In genomic region chrX:99198532-99198931, GRCm38 (mm10) we compare ENCODE assay signal across 8 mouse cellular contexts.
DNase-seq lines count a peak whose midpoint lies in the region; ATAC-seq and TF ChIP-seq lines count a peak whose summit lies in the region.

No protein-coding gene starts in this region.

- 24% methylated on average over 6 of the region's 9 CpGs for WGBS in kidney, adult 2 months
- WGBS in hindbrain, embryonic 11.5 days = 27% methylated on average over 5 of the region's 9 CpGs
- WGBS in midbrain, embryonic 11.5 days = 19% methylated on average over 9 of the region's 9 CpGs

- peak overlapping the region; percentile 24 for H3K4me2 ChIP-seq in hindbrain, embryonic 11.5 days (replicated peaks; ENCODE audit: low read depth, low read length)
- peak overlapping the region; percentile 38 for H3K4me2 ChIP-seq in midbrain, embryonic 11.5 days

- no peak for TF ChIP-seq CTCF in kidney, adult 2 months (conservative IDR thresholded peaks at IDR 0.05; ENCODE audit: insufficient read depth, insufficient read length, low read depth, low read length)

- H3K27me3 ChIP-seq in kidney, adult 2 months (replicated peaks; ENCODE audit: control insufficient read depth, insufficient read depth, low read length) = no peaks in the 10 kb centered on the region
- peaks cover 2% of the 10 kb centered on the region; the same call in 1 of the 2 replicates for H3K27me3 ChIP-seq in hindbrain, embryonic 11.5 days (ENCODE audit: control insufficient read depth, insufficient read depth, low read length)
- peaks cover 16% of the 10 kb centered on the region for H3K27me3 ChIP-seq in midbrain, embryonic 11.5 days (ENCODE audit: control insufficient read depth, insufficient read depth, low read length)

- H3K27ac ChIP-seq in kidney, adult 2 months (ENCODE audit: insufficient read depth, low read depth, low read length) = peak overlapping the region; percentile 18; the same call in 1 of the 2 replicates
- H3K27ac ChIP-seq in brown adipose tissue, adult 24 weeks (replicated peaks; ENCODE audit: low read depth, low read length) = peak overlapping the region; percentile 84
- peak overlapping the region; percentile 84 for H3K27ac ChIP-seq in hindbrain, embryonic 11.5 days (ENCODE audit: low read depth, low read length)
- H3K27ac ChIP-seq in midbrain, embryonic 11.5 days (ENCODE audit: low read depth, low read length) = peak overlapping the region; percentile 48; the same call in 1 of the 2 replicates

- DNase-seq in kidney, adult 2 months = no peak
- no peak for DNase-seq in kidney, adult 8-10 months
- peak; percentile 14 for DNase-seq in hindbrain, embryonic 11.5 days (ENCODE audit: low spot score)
- no peak for DNase-seq in midbrain, embryonic 11.5 days (ENCODE audit: low spot score, missing footprints)
- no peak for DNase-seq in adrenal gland, postnatal 25 days
- DNase-seq in spleen, adult 18-20 months = no peak
- DNase-seq in adrenal gland, postnatal 10 days = no peak

- H3K9me3 ChIP-seq in hindbrain, embryonic 11.5 days (ENCODE audit: control insufficient read depth, low read length) = no peaks in the 10 kb centered on the region
- no peaks in the 10 kb centered on the region for H3K9me3 ChIP-seq in midbrain, embryonic 11.5 days (ENCODE audit: control insufficient read depth, low read length)

- peak overlapping the region; percentile 40; the same call in 1 of the 2 replicates for H3K9ac ChIP-seq in hindbrain, embryonic 11.5 days (ENCODE audit: low read depth, low read length)
- peak overlapping the region; percentile 54 for H3K9ac ChIP-seq in midbrain, embryonic 11.5 days (ENCODE audit: low read length)

- peaks cover 3% of the 10 kb centered on the region; the same call in 1 of the 2 replicates for H3K4me1 ChIP-seq in kidney, adult 2 months (ENCODE audit: control insufficient read depth, insufficient read depth, low read length)
- H3K4me1 ChIP-seq in brown adipose tissue, adult 24 weeks (ENCODE audit: control insufficient read depth, insufficient read depth, insufficient read length, low read length) = peaks cover 13% of the 10 kb centered on the region
- H3K4me1 ChIP-seq in hindbrain, embryonic 11.5 days (replicated peaks; ENCODE audit: control insufficient read depth, insufficient read depth, low read length) = no peaks in the 10 kb centered on the region
- H3K4me1 ChIP-seq in midbrain, embryonic 11.5 days (ENCODE audit: control insufficient read depth, insufficient read depth, low read length) = peaks cover 16% of the 10 kb centered on the region

- H3K36me3 ChIP-seq in kidney, adult 2 months (ENCODE audit: control insufficient read depth, insufficient read depth, low read length) = no peaks in the 10 kb centered on the region
- no peaks in the 10 kb centered on the region for H3K36me3 ChIP-seq in hindbrain, embryonic 11.5 days (ENCODE audit: control insufficient read depth, insufficient read depth, low read length)
- no peaks in the 10 kb centered on the region for H3K36me3 ChIP-seq in midbrain, embryonic 11.5 days (ENCODE audit: control insufficient read depth, insufficient read depth, low read length)

- no peak for TF ChIP-seq POLR2A in kidney, adult 2 months (IDR thresholded peaks at IDR 0.05; ENCODE audit: low read depth, low read length)

- peak overlapping the region; percentile 51; the same call in 1 of the 2 replicates for H3K4me3 ChIP-seq in kidney, adult 2 months (ENCODE audit: insufficient read depth, low read depth, low read length)
- H3K4me3 ChIP-seq in brown adipose tissue, adult 24 weeks (ENCODE audit: insufficient read depth, low read depth, low read length) = peak overlapping the region; percentile 55
- no peak overlapping the region for H3K4me3 ChIP-seq in hindbrain, embryonic 11.5 days (ENCODE audit: low read depth, low read length)
- peak overlapping the region; percentile 9; the same call in 1 of the 2 replicates for H3K4me3 ChIP-seq in midbrain, embryonic 11.5 days (ENCODE audit: low read depth, low read length)

- ATAC-seq in hindbrain, embryonic 11.5 days (ENCODE audit: low FRiP score) = peak; percentile 66
- peak; percentile 59 for ATAC-seq in midbrain, embryonic 11.5 days (ENCODE audit: low FRiP score)

Comparison
In these comparisons a context has a peak if more than half of its experiments do, and no peak if none do; other contexts are left out.
1. H3K27ac ChIP-seq: peak in every context shown above with its lines; median percentile 84 in brown adipose tissue, adult 24 weeks; 84 in hindbrain, embryonic 11.5 days; 48 in midbrain, embryonic 11.5 days; 18 in kidney, adult 2 months.